Mouse (Mus musculus) lung, adult 2 months (tissue): ENCODE results near the gene Derl2. TPM values are rescaled to one million over a fixed set of nuclear protein-coding genes. Genes with fewer than 3 reads are reported as not detected.

Experiments
- DNase-seq: peaks from one replicate; pipeline ENCODE4 v3.0.0; 2022
- H3K4me1 ChIP-seq: fragments of 200-500 bp; 2 replicates; pipeline ENCODE4 v1.6.1; 2011; ENCODE audit warnings: low read length; ENCODE audit not compliant: control insufficient read depth, insufficient read depth
- H3K4me3 ChIP-seq: fragments of 200-500 bp; replicated peaks from 2 replicates; pipeline ENCODE3; 2011; ENCODE audit warnings: low read depth, mild to moderate bottlenecking, control low read depth, low read length; ENCODE audit errors: extremely low read depth
- CTCF ChIP-seq: fragments of 200-500 bp; IDR thresholded peaks from 2 replicates; pipeline ENCODE4 v1.5.1; 2011; ENCODE audit warnings: mild to moderate bottlenecking, low read length, control low read depth; ENCODE audit not compliant: insufficient read depth
- POLR2A ChIP-seq: fragments of 200-500 bp; IDR thresholded peaks from 2 replicates; pipeline ENCODE4 v1.6.1; 2011; ENCODE audit warnings: low read depth, mild to moderate bottlenecking, control low read depth, low read length, borderline replicate concordance; ENCODE audit errors: extremely low read depth
- WGBS: fragments of 180-500 bp; shearing (Covaris S2); methylation state at CpG from one replicate; pipeline ENCODE4 v1.1.7; 2018; 5-methylcytosine and 5-hydroxymethylcytosine counted together
- polyA plus RNA-seq: library from polyadenylated mRNA; depleted of rRNA; stranded (reverse); fragments of >200 nt; gene quantifications from 2 replicates; pipeline ENCODE4 v1.2.3, GENCODE M21; 2012

Gene Derl2
- polyA plus RNA-seq, 1 experiment = 15.5 TPM

DNA sequence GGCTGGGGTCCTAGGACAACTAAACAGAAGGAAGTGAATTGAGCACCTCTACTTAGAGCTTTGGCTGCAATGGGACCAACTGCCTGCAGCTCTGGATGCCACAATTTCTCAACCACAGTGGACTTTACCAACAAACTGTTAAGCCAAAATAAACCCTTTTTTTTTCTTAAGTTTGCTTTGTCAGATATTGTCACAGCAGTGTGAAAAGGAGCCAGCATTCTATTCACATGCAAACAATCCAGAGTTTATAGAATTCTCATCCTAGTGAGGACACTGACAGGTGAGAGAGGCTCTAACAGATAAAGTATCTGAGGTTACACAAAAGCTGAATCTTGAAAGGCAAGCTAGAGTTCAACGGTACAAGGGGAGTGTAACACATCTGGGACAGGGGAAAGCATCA, 2.6 kb downstream of the Derl2 start:
- no peak for TF ChIP-seq CTCF
- no peak for TF ChIP-seq POLR2A
- Histone ChIP-seq H3K4me3 (no peak overlapping the region), H3K4me1 (peaks cover 15% of the 10 kb centered on the region)
- no peak for DNase-seq
- WGBS = 80% methylated on average over 1 of the region's 1 CpGs

DNA sequence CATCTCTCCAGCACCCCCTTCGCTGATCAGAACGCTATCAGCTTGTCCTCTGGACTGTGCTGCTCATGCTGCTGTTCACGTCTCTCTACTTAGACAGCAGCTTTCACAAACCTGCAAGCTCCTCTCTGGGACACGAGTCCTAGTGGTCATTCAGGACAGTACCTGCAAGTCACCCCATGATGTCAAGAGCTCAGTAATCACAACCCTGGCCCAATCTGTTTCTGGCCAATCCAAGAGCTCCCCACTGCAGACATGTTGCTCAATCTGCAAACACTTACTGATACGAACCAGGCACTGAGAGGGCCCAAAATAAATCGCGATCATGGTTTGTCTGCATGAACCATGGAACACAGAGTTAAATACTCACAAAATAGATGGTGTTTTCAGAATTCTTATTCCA, 6.9 kb downstream of the Derl2 start:
- no peak for TF ChIP-seq CTCF
- no peak for TF ChIP-seq POLR2A
- 77% methylated on average over 7 of the region's 7 CpGs for WGBS
- H3K4me3 ChIP-seq = no peak overlapping the region
- peak; percentile 28 for DNase-seq
- peaks cover 13% of the 10 kb centered on the region for H3K4me1 ChIP-seq

DNA sequence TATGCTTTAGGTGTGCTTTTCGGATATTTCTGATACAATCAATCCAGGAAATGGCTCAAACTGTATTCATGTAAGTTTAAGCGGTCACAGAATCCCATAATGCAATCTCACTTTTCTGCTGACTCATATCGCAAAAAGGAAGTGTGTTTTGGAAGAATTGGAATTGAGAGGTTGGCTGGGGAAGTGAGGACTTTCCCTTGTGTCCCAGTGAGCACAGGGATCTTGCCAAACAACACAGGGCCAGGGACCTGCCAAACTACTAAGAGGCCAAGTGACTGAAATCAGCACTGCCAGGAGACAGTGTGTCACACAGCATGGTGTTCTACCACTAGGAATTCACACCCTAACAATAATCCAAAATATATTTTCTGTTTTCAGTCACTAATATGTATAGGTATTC, 11.3 kb downstream of the Derl2 start:
- no peak for DNase-seq
- peaks cover 7% of the 10 kb centered on the region for H3K4me1 ChIP-seq
- TF ChIP-seq CTCF (no peak), POLR2A (no peak)
- WGBS = 57% methylated on average over 3 of the region's 3 CpGs
- no peak overlapping the region for H3K4me3 ChIP-seq

DNA sequence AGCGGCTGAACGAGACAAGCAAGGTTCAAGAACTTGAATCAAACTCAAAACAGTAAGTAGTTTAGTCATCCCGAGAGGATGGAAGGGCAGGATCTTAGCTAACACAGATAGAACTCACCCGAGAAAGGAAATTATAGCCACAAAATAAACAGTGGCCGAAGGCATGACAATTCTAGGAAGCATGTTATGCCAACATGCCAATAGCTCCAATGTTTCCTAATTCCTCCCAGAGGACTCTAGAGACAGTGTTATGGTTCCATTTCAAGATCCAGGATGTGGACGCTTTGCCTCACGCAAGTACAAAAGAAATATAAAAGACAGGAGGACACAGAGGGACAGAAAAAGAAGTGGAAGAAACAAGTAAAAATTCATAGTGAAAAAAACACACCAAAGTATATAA, 11.8 kb downstream of the Derl2 start:
- TF ChIP-seq CTCF = no peak
- H3K4me1 ChIP-seq = peaks cover 10% of the 10 kb centered on the region
- DNase-seq = no peak
- H3K4me3 ChIP-seq = no peak overlapping the region
- 53% methylated on average over 7 of the region's 7 CpGs for WGBS

DNA sequence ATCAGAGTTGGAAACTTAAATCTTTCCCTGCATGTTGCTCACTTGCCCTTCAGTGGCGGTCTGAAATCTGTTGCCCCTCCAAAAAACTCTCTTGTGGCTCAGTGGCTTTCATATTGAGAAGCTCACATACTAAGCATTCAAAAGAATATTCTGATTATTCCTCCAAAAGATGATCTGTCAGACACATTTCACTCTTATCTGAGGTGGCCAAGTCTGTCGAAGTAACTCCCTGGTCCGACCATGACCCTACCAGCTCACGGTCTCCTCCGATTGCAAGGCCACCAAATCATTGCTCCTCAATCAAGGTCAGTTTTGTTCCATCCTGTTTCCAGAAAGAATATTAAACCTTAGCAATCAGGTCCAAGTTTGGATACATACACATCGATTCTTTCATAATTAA, 12.6 kb downstream of the Derl2 start:
- 81% methylated on average over 6 of the region's 6 CpGs for WGBS
- H3K4me3 ChIP-seq = no peak overlapping the region
- TF ChIP-seq POLR2A (no peak), CTCF (no peak)

DNA sequence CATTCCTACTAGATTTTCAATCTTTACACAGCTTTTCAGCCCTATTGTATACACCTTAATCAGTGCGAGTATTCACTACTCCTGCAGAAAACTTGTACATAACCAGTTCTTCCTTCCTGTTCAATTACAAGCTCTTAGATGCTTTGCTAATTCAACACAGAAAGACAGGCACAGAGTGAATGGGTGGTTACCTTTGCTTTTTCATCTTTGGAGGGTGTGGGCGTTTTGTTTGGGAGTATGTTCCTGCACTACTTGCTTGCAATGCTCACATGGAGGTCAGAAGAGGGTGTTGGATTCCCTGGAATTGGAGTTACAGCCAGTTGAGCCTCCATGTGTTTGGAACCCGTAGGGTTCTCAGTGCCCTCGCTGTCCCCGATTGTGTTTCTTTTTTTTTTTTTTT, 14.6 kb downstream of the Derl2 start:
- WGBS = 28% methylated on average over 5 of the region's 5 CpGs
- peaks cover 10% of the 10 kb centered on the region for H3K4me1 ChIP-seq
- TF ChIP-seq POLR2A = no peak
- TF ChIP-seq CTCF = no peak
- peak overlapping the region; percentile 75 for H3K4me3 ChIP-seq
- no peak for DNase-seq

More for the DNA sequence above, 12.6 kb downstream of the Derl2 start:
- peaks cover 10% of the 10 kb centered on the region for H3K4me1 ChIP-seq
- DNase-seq = no peak

DNA sequence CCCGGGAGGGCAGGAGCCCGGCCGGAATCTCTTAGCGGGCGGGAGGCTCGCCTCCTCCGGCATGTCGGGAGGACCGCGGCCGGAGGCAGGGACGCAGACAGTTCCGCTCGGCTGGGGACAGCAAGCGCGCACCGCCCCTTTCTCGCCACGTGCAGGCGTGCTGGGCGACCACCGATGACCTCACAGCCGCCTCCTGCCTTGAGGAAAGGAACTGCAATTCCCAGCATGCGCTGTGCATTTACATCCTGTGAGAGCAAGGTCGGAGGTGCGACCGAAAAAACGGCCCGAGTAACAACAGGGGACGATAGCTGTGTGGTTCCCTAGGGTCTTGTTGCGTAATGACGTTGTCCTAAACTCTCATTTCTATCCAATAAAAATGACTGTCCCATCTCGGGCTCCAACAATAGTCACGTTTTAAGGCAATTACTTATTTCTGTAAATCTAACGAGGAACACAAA, 15.3 kb downstream of the Derl2 start, which contains the start of gene Dhx33:
Dhx33 (minus strand) TSS at position 122 of the 458 bp plus-strand sequence.
- TF ChIP-seq POLR2A (peak; percentile 31; the same call in 1 of the 2 replicates), CTCF (no peak)
- Histone ChIP-seq H3K4me3 (peak within 1 kb of the TSS; percentile 75), H3K4me1 (peaks cover 9% of the 10 kb centered on the region)
- WGBS = under 1% methylated on average over 35 of the region's 35 CpGs
- peak; percentile 93 for DNase-seq

DNA sequence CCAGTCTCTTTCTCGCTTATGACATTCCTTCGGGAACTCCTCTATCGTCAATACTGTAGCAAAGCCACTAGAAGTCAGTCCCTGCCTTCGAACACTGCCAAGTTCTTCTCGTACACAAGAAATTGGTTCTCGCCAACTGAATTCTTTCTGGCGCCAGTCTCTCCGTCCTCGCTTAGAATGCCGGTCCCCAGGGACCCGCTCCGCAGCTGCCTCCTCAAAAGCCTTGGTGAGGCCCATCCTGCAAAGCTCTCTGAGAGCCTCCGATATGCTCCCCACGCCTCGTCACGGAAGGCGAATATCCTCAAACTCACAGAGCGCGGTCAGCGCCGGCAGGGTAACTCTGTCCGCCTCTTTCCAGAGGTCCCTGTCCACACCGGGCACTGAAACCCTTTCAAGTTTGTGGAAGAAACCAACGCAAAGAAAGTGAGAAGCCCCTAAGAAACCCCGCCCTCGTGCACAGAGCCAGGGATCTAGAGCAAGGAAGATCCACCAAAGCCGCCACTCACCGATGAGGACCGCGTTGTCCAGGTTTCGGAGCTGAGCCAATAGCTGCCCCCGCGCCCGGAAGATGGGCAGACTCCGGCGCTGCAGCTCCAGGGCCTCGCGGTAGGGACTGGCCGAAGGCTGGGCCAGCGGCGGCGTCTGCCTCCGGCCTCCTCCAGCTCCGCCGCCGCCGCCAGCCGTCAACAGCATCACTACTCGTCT, 15.9 kb downstream of the Derl2 start:
- Histone ChIP-seq H3K4me3 (peak overlapping the region; percentile 75), H3K4me1 (peaks cover 6% of the 10 kb centered on the region)
- no peak for DNase-seq
- WGBS = under 1% methylated on average over 49 of the region's 49 CpGs
- no peak for TF ChIP-seq POLR2A
- no peak for TF ChIP-seq CTCF

DNA sequence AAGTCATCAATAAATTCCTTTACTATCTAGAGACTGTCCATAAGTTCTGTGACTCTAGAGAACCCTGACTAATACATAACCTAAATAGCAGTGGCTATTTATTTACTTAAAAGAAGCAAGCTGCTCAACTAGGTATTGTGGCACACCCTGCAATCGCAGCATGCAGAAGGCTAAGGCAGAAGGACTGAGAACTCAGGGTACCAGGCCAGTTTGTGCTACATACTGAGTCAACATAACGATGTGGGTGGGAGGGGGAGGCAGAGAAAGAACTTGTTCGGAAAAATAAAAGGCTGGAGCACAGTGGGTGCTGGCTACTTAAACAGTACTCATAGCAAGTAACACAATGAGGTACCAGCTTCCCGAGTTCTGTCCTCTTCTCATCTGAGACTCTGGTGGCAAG, 18.5 kb downstream of the Derl2 start:
- peaks cover 6% of the 10 kb centered on the region; the same call in 1 of the 2 replicates for H3K4me1 ChIP-seq
- WGBS = 83% methylated on average over 4 of the region's 4 CpGs
- no peak overlapping the region for H3K4me3 ChIP-seq
- no peak for DNase-seq
- TF ChIP-seq POLR2A (no peak), CTCF (no peak)

DNA sequence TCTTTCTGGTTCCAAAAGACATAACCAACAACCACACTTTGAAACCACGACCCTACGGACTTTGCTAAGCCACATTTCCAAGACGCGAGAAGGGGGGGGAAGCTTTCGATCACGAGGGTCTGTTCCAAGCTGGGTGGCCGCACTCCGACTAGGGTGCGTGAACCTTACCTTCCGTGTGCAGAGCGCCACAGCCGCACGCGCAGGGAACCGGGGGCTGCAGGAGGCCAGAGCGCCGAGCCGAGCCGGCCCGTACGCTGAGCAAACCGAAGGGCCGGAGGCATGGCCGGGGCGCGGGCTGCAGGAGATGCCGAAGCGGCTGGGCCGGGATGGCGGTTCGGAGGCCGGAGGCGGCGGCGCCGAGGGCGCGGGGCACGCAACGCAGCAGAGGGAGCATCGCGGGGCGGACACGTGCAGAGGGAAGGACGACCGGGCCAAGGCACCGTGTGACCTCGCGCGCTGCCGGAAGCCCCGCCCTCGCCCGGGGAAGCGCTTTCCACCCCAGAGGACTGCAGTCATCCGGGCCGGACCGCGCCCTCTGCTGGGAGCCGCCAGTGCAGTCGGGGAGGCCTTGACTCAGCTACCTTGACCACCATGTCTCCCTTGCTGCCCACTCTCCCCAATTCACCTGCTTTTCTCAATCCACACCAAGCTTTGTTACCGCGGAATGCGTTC, 36.9 kb downstream of the Derl2 start, which contains the start of gene C1qbp:
C1qbp (minus strand) TSS at position 470 of the 672 bp plus-strand sequence.
- Histone ChIP-seq H3K4me3 (peak within 1 kb of the TSS; percentile 69), H3K4me1 (peaks cover 4% of the 10 kb centered on the region)
- peak; percentile 95 for DNase-seq
- TF ChIP-seq CTCF (peak; percentile 78), POLR2A (no peak)
- WGBS = under 1% methylated on average over 62 of the region's 64 CpGs
